Mouse (Mus musculus): ENCODE measurements around the gene Unc93a.
"Not testable (repeated sequence)": the region's sequence is repeated elsewhere in the genome, so short reads cannot be mapped to it uniquely, and the experiment has no call there.

DNA sequence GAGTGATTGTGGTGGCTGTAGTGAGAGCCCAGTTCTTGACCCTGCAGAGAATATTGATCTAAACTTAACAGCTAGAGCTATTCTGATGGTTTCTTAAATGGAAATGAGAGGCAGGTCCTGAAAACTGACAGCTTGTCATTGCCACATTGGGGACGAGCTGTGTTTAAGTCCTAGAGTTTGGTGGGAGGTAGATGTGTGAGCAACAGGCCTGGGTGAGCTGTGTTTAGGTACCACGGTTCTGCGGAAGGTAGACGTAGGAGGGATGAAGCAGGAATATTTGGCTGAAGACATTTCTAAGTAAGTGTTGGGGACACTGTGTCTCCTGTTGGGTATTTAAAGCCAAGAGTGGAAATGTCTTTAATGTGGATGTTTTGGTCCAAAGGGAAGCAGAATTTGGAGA lies 47.4 kb upstream of the Unc93a start:
- TF ChIP-seq CTCF (IDR thresholded peaks at IDR 0.05; ENCODE audit: control insufficient read depth, insufficient read depth, low read length); POLR2A (IDR thresholded peaks at IDR 0.05; ENCODE audit: borderline replicate concordance, control insufficient read depth, low read depth, low read length): not testable (repeated sequence)

Measured in bone marrow, adult 2 months (tissue).